Mouse (Mus musculus): ENCODE results near the gene Ppil3. TPM values are rescaled to one million over a fixed set of nuclear protein-coding genes. Genes with fewer than 3 reads are reported as not detected.

The Ppil3 gene
- polyA plus RNA-seq (2012; rRNA removed) (33.1 and 40.9 TPM in 2 replicates), polyA plus RNA-seq (2014; fragmentation: Nextera tagmentation; extraction: Ambion mirVana) (56.0 and 59.4 TPM in 2 replicates)

DNA sequence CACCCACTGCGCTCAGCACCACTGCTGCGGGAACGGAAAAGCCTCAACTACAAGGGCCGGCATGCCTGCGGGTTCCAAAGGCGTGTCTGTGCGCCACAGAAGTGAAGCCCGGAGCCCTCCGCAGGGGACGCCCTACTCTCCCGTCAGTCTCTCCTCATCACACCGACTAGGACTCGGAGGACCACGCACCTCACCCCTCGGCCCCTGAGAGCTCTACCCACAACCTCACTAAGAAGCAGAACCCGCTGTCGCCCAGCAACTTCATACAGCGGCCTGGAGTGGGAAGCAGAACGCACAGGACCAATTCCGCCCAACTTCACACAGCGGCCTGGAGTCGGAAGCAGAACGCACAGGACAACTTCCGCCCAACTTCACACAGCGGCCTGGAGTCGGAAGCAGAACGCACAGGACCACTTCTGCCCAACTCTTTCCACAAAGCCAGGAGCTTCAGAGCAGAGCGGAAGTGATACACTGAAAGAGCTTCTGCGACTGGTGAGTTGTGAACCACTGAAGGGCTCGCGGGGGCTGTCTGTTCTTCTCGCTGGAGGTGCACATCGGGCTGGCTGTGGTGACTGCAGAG lies at the start of gene Ppil3, which contains the start of gene Nif3l1:
Gene Ppil3 (minus strand): TSS at position 344 of the 580 bp plus-strand sequence.
Gene Nif3l1 (plus strand): TSS at position 9 of the 580 bp plus-strand sequence.
- Histone ChIP-seq H3K27me3 (ENCODE audit: control insufficient read depth, insufficient read depth, low read length) (no peaks in the 10 kb centered on the region), H3K9me3 (ENCODE audit: control insufficient read depth, low read length) (no peaks in the 10 kb centered on the region), H3K4me1 (ENCODE audit: control insufficient read depth, insufficient read depth, low read length) (peaks cover 15% of the 10 kb centered on the region), H3K4me2 (replicated peaks; ENCODE audit: low read depth, low read length, severe bottlenecking) (peak within 1 kb of the TSS; percentile 63), H3K4me3 (replicated peaks; ENCODE audit: low read length) (peak within 1 kb of the TSS; percentile 55), H3K36me3 (ENCODE audit: control insufficient read depth, insufficient read depth, low read length) (peaks cover 41% of the 10 kb centered on the region), H3K27ac (replicated peaks; ENCODE audit: low read depth, low read length) (peak within 1 kb of the TSS; percentile 79), H3K9ac (ENCODE audit: low read depth, low read length, severe bottlenecking) (peak within 1 kb of the TSS; percentile 81)
- DNase-seq (ENCODE audit: low spot score) (peak; percentile 90), ATAC-seq (ENCODE audit: low FRiP score, low read depth) (peak; percentile 98)
- WGBS, result under 1% methylated on average over 33 of the region's 33 CpGs
- peak; percentile 80; the same call in 1 of the 2 replicates for TF ChIP-seq POLR2A (IDR thresholded peaks at IDR 0.05; ENCODE audit: borderline replicate concordance, extremely low read depth, insufficient read depth, insufficient read length)

DNA sequence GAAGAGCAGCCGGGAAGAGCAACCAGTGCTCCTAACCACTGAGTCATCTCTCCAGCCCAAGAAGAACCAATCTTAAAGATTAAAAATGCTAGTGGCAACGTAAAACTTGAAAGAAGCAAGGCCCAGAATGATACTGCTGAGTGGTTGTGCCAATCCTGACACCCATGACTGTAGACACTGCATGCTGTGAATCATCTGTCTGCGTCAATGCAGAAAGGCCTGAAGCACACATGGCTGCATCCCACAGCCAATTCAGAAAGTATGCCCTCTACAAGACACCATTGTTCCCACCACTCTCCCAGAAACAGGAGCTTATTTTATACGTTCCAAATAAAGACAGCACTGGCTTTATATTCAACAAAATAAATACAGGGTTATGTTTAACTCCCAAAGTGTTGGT lies 37.4 kb upstream of the Ppil3 start:
- no peak for ATAC-seq (ENCODE audit: low FRiP score, low read depth)
- 92% methylated on average over 4 of the region's 4 CpGs for WGBS
- DNase-seq (ENCODE audit: low spot score), result no peak
- Histone ChIP-seq H3K9ac (ENCODE audit: low read depth, low read length, severe bottlenecking) (no peak overlapping the region), H3K9me3 (ENCODE audit: control insufficient read depth, low read length) (no peaks in the 10 kb centered on the region), H3K27me3 (ENCODE audit: control insufficient read depth, insufficient read depth, low read length) (no peaks in the 10 kb centered on the region), H3K4me1 (ENCODE audit: control insufficient read depth, insufficient read depth, low read length) (no peaks in the 10 kb centered on the region), H3K36me3 (ENCODE audit: control insufficient read depth, insufficient read depth, low read length) (peaks cover 57% of the 10 kb centered on the region), H3K4me3 (replicated peaks; ENCODE audit: low read length) (no peak overlapping the region), H3K27ac (replicated peaks; ENCODE audit: low read depth, low read length) (no peak overlapping the region), H3K4me2 (replicated peaks; ENCODE audit: low read depth, low read length, severe bottlenecking) (no peak overlapping the region)
- no peak for TF ChIP-seq POLR2A (IDR thresholded peaks at IDR 0.05; ENCODE audit: borderline replicate concordance, extremely low read depth, insufficient read depth, insufficient read length)

- Histone ChIP-seq H3K4me1 (ENCODE audit: control insufficient read depth, insufficient read depth, low read length) (no peaks in the 10 kb centered on the region), H3K4me3 (replicated peaks; ENCODE audit: low read length) (no peak overlapping the region), H3K27me3 (ENCODE audit: control insufficient read depth, insufficient read depth, low read length) (no peaks in the 10 kb centered on the region), H3K9me3 (ENCODE audit: control insufficient read depth, low read length) (no peaks in the 10 kb centered on the region), H3K9ac (ENCODE audit: low read depth, low read length, severe bottlenecking) (no peak overlapping the region), H3K36me3 (ENCODE audit: control insufficient read depth, insufficient read depth, low read length) (peaks cover 81% of the 10 kb centered on the region), H3K27ac (replicated peaks; ENCODE audit: low read depth, low read length) (no peak overlapping the region), H3K4me2 (replicated peaks; ENCODE audit: low read depth, low read length, severe bottlenecking) (no peak overlapping the region)
- no peak for TF ChIP-seq POLR2A (IDR thresholded peaks at IDR 0.05; ENCODE audit: borderline replicate concordance, extremely low read depth, insufficient read depth, insufficient read length)
- WGBS, result 93% methylated on average over 8 of the region's 8 CpGs
- DNase-seq (ENCODE audit: low spot score) (no peak), ATAC-seq (ENCODE audit: low FRiP score, low read depth) (no peak)
These were observed 30.4 kb upstream of the Ppil3 start for GRCm38 (mm10) chr1:58475662-58476061.

GRCm38 (mm10) chr1:58465561-58465960 lies 20.3 kb upstream of the Ppil3 start:
- DNase-seq (ENCODE audit: low spot score), result no peak
- no peak overlapping the region for H3K4me2 ChIP-seq (replicated peaks; ENCODE audit: low read depth, low read length, severe bottlenecking)
- peaks cover 87% of the 10 kb centered on the region for H3K36me3 ChIP-seq (ENCODE audit: control insufficient read depth, insufficient read depth, low read length)
- H3K27me3 ChIP-seq (ENCODE audit: control insufficient read depth, insufficient read depth, low read length), result no peaks in the 10 kb centered on the region
- no peak for TF ChIP-seq POLR2A (IDR thresholded peaks at IDR 0.05; ENCODE audit: borderline replicate concordance, extremely low read depth, insufficient read depth, insufficient read length)
- WGBS, result 87% methylated on average over 4 of the region's 4 CpGs
- no peak overlapping the region for H3K27ac ChIP-seq (replicated peaks; ENCODE audit: low read depth, low read length)
- no peaks in the 10 kb centered on the region for H3K4me1 ChIP-seq (ENCODE audit: control insufficient read depth, insufficient read depth, low read length)
- H3K9me3 ChIP-seq (ENCODE audit: control insufficient read depth, low read length), result no peaks in the 10 kb centered on the region
- no peak overlapping the region for H3K4me3 ChIP-seq (replicated peaks; ENCODE audit: low read length)
- H3K9ac ChIP-seq (ENCODE audit: low read depth, low read length, severe bottlenecking), result no peak overlapping the region
- ATAC-seq (ENCODE audit: low FRiP score, low read depth), result no peak

DNA sequence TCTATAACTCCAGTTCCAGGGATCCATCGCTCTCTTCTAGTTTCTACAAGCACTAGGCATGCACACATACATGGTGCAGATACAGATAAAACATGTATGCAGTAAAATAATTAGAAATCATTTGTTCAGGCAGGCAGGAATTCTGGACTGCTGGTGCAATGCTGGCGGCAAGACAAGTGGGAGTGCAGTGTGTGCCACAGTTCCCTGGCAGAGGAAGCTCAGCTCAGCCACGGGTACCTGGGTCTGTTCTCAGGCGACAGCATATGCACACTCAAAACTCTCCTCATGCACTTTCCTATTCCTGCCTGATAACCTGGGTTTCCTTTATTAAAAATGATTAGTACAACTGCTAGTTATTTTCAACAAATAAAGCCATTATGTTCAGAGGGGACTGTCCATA lies 19.8 kb upstream of the Ppil3 start:
- WGBS, result 96% methylated on average over 4 of the region's 4 CpGs
- H3K27me3 ChIP-seq (ENCODE audit: control insufficient read depth, insufficient read depth, low read length), result no peaks in the 10 kb centered on the region
- no peaks in the 10 kb centered on the region for H3K9me3 ChIP-seq (ENCODE audit: control insufficient read depth, low read length)

More for the DNA sequence above, 19.8 kb upstream of the Ppil3 start:
- TF ChIP-seq POLR2A (IDR thresholded peaks at IDR 0.05; ENCODE audit: borderline replicate concordance, extremely low read depth, insufficient read depth, insufficient read length), result no peak
- Histone ChIP-seq H3K36me3 (ENCODE audit: control insufficient read depth, insufficient read depth, low read length) (peaks cover 87% of the 10 kb centered on the region), H3K4me2 (replicated peaks; ENCODE audit: low read depth, low read length, severe bottlenecking) (no peak overlapping the region), H3K9ac (ENCODE audit: low read depth, low read length, severe bottlenecking) (no peak overlapping the region), H3K4me1 (ENCODE audit: control insufficient read depth, insufficient read depth, low read length) (no peaks in the 10 kb centered on the region), H3K4me3 (replicated peaks; ENCODE audit: low read length) (no peak overlapping the region), H3K27ac (replicated peaks; ENCODE audit: low read depth, low read length) (no peak overlapping the region)
- ATAC-seq (ENCODE audit: low FRiP score, low read depth) (no peak), DNase-seq (ENCODE audit: low spot score) (no peak)

Measured in limb, embryonic 14.5 days (tissue).